Mouse (Mus musculus) WW6 (cell line): ENCODE measurements around the gene Fndc3b.

ENCODE experiments used
- DNase-seq: peaks from one replicate; pipeline ENCODE4 v3.0.0-alpha.2; 2013; ENCODE audit warnings: low read depth, low spot score

Fndc3b gene

DNA sequence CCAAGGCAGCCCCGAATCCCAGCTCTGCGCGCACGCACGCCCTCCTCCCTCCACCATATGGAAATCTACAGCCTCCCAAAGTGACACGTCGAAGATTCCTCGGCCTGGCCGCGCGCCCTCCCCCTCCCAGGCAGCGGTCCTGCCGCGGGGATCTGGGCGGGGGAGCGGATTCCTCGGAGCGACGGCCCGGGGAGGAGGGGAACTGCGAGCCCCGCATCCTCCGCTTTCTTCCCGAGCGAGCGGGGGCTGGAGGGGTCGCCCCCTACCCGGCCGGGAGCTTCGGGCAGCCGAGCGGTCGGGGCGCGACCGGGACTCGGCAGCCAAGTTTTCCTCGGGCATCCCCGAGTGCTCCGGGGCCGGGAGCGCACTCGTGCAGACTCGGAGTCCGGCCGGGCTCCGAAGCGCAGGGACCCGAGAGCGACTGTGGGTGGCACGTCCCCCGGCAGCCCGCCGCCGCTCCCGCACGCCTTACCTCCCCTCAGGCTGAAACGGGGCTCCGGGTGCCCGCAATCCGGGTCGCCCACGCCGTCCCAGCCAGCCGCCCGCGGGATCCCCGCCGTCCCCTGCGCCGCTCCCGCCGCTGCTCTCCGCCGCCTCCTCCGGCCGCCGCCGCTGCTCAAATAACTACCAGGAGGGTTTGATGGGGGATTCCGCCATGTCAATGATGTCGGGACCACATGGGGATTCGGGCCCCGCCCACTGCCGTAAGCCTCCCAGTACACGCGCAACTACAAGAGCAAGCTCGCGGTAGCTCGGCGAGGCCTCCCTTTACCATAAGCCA lies at the start of gene Fndc3b:
Gene Fndc3b, minus strand, starts transcription at position 660 of the 781 bp plus-strand sequence.
- DNase-seq: peak; percentile 75

DNA sequence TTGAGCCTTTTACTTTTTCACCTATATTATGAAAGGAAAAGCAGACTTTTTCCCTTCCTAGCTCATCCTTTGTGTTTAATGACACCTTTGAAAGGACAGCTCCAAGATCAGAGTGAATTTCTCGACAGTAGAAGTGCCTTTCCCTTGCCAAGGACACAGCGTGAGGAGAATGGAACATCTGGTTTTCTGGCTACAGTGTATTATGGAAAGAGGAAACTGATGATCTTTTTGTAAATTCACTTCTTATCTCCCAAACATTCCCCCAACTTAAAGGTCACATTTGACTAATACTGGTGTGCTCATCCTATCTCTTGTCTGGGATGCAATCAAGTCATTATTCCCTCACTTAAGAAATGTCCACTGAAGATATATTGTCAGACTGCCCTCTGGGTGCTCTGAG lies 49.2 kb upstream of the Fndc3b start:
- DNase-seq: no peak

- no peak for DNase-seq
Observed at GRCm38 (mm10) chr3:27758976-27759375, 47.9 kb upstream of the Fndc3b start.

DNA sequence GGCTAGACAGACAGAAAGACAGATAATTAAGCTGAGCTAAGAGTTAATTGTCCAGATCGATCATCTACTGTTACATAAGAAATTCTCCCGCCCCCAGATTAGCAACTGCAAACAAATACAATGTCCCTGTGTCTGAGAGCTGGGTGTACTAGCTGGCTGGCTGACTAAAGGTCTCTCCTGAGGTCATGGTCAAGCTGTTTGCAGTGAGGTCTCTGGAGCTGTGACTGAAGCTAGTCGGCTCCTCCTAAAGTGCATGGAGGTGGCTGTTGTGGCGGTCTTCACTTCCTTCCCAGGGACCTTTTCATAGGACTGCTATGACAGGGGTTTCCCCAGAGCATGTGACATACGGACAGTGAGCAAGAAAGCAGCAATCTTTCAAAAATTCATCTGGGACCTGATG lies 40.5 kb upstream of the Fndc3b start:
- no peak for DNase-seq

DNA sequence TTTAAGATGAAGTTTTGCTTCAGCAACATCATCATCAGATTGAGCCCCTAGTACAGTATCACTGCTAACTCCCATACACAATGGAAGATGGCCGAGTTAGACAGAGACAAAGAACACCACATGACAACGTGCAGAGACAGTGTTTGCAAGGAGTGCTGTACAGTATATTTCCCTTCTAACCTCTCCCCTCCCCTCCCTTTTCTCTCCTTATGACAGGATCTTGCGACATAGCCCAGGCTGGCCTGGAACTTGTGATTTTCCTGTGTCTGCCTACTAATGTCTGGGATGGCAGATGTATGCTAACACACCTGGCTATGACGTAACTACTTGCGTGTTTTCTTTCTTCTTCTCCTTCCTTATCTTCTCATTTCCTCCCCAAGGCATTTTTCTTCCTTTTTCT lies 40.0 kb upstream of the Fndc3b start:
- no peak for DNase-seq

DNA sequence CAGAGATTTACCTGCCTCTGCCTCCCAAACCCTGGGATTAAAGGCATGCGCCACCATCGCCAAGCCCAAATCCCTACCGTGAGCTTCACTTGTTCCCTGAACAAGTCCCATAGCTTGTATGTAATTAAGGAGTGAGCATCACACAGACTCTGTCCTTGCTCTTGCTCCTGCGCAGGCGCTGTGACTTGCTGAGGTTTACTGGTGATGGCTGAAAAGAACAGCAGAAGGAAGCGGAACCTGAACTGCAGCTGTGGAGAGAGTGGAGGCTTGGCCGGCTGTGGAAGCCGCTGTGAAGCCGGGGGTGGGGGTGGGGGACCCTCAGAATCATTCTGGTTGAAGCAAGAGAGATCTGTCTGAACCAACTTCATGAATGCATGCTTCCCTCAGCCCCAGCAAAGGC lies 34.5 kb upstream of the Fndc3b start:
- DNase-seq: no peak

DNA sequence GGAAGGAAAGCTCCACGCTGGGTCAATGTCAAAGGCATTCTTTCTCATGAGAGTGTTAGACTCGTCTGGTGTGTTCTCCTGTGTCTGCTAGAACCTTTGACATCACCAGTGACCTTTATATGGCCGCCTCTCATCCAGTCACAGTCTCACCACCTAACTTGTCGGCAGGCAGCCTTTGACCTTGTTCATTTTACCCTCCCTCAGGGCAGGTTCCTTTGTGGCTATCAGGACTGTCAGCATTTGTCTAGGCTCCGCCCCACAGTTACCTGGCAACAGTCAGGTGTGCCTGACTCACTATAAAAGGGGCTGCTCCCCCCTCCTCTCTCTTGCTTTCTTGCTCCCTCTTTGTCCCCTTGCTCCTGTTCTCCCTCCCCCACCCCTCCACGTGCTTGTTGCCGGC lies 33.6 kb upstream of the Fndc3b start:
- no peak for DNase-seq

DNA sequence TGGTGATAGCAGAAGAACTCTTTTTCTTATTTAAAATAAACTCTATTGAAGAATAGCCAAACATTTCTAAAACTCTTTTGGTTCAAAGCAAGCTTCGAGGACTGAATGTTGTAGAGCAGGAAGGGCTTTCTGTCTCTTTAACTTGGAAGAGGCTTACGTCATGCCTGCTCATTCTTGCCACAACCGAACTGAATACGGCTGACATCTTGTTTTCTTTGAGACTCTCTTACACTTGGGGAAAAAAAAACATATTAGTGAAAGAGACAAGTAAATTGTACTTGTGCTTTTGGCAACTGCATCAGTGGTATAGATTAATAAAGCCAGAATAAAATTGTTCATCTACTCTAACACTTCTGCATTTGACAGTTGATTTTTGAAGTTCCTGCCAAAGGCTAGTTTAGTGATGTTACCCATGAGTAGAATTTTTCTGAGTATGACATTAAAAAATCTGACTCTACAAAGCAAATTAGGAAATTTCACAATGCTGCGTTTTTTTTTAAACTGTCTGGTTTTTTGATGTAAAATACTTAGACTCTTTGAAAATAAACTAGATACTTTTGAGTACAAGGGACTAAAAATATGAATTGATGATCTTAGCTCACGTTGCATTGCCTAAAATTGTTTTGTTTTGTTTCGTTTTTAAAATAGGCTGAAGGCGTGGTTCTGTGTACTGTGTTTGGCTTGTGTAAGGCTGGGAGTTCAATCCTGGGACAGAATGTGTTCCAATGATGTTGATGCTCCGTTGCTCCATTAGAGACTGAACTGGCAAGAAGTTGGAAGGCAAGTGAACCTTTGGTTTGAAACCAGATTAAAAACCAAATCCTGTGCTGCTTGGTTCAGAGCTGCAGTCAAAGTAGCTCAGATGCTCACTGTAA lies 32.4 kb upstream of the Fndc3b start:
- DNase-seq: no peak

DNA sequence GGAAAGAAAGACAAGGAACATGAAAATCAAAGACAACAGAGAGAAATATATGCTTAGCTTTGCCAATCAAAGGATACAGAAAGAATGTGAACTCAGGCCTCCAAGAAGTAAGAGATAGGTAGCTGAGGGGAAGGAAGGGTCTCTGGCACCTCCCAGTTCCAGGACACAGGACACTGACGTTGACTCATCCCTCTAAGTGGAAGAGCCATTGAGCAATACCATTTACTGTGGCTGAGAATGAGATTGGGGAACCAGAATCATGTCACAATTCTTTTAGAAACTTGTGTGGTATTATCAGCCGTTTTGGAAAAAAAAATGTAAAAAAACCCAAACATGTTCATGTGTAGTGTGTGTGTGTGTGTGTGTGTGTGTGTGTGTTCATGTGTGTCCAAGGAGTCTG lies 31.0 kb upstream of the Fndc3b start:
- DNase-seq: no peak

DNA sequence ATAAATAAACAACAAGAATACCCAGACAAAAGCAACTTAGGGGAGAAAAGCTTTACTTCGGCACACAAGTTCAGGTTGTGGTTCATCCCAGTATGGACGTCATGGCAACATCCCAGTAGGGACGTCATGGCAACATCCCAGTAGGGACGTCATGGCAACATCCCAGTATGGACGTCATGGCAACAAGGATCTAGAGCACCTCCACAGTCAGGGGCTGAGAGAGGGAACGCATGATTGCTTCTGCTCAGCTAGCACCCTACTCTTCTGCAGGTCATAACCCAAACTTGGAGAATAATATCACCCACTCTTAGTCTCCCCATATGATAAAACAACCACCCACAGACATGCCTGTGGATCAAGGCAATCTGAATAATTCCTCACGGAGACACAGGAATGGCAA lies 29.0 kb upstream of the Fndc3b start:
- DNase-seq: no peak

DNA sequence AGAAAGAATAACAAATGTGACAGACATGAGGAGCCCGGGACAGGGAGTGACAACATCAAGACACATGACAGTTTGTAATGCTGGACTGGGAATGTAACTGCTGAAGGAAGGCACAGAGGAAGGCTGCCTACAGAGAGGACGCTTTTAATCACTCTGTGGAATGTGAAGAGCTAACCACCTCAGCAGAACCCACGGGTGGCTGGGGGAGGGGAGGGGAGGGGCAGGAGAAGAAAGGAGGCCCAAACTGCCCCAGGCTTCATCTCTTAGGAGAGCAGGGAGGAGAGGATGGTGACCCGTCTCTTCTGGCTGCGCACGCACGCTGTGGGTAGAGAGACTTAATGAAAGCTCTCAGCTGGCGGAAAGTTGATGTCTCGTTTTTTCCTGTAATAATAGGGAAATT lies 25.1 kb upstream of the Fndc3b start:
- DNase-seq: no peak

- DNase-seq: no peak
Observed at GRCm38 (mm10) chr3:27735113-27735512, 24.0 kb upstream of the Fndc3b start.

GRCm38 (mm10) chr3:27728798-27729782 lies 18.0 kb upstream of the Fndc3b start:
- DNase-seq: no peak

DNA sequence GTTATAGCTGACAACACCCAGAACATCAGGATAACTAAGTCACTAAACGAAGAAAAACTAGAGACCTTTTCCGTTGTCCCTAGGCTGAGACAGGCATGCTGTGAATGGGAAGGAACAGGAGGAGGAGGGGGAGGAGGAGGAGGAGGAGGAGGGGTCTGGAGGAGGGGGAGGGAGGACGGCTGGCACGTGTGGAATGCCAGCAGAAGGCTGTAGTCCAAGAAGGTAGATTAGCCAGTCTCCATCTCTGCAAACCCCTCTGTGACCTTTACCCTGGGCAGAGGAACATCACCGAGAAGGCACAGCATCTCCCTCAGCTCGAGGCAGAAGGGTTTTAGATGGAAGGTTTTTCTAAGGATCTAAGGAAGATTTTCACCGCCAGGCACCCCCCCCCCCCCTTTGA lies 17.1 kb upstream of the Fndc3b start:
- no peak for DNase-seq

GRCm38 (mm10) chr3:27725752-27726151 lies 14.6 kb upstream of the Fndc3b start:
- no peak for DNase-seq

GRCm38 (mm10) chr3:27724208-27724607 lies 13.1 kb upstream of the Fndc3b start:
- no peak for DNase-seq

GRCm38 (mm10) chr3:27718829-27719365 lies 7.8 kb upstream of the Fndc3b start:
- no peak for DNase-seq

- no peak for DNase-seq
Observed at GRCm38 (mm10) chr3:27713971-27714370, 2.9 kb upstream of the Fndc3b start.

GRCm38 (mm10) chr3:27712421-27712820 lies 1.3 kb upstream of the Fndc3b start:
- DNase-seq: no peak

DNA sequence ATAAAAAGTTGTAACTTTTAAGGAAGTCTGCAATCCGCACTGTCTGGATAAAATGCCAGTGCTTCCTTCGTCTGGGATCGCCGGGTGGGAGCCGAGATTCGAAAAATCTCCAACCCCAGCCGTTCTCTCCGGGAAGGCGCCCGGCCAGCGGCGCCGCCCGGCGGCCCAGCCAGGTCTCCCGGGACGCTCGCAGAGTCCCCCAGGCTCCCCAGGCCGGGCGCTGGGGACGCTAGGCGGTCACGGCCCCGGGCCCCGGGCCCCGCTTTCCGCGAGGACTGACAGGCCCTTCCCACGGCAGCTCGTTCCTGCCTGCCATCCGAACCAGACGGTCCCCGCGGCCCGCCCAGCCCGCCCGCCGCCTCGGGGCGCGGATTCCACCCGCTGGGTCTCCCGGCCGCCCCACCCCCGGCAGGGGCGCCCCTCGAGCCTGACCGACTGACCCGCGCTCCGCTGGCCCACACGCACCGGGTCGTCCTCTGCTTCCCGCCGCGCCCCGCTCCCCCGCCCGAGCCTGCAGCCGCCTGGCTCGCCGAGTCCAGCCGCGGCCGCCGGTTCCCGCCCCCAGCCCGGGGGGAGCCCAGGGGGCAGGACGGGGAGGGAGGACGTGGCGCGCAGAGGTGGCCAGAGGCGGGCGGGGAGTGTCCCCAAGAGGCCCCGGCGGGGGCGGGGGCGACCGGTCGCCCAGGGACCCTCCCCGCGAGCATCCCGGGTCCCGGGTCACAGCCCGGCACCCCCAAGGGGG lies 1.0 kb downstream of the Fndc3b start:
- DNase-seq: no peak
